Mouse (Mus musculus) heart, adult 2 months (tissue): ENCODE measurements around the gene Adgrf3. TPM values are rescaled to one million over a fixed set of nuclear protein-coding genes. Genes with fewer than 3 reads are reported as not detected.

Experiments used
- DNase-seq, 2 experiments: peaks; one replicate each; pipeline ENCODE4 v3.0.0; 2021
- H3K27ac ChIP-seq: fragments of 200-600 bp; 2 replicates; pipeline ENCODE4 v1.8.1; 2022
- H3K27me3 ChIP-seq: fragments of 200-500 bp; 2 replicates; pipeline ENCODE4 v1.6.1; 2012; ENCODE audit warnings: mild to moderate bottlenecking, low read length, inconsistent platforms, mixed read lengths; ENCODE audit not compliant: control insufficient read depth, insufficient read depth
- H3K36me3 ChIP-seq: fragments of 200-500 bp; 2 replicates; pipeline ENCODE4 v1.6.1; 2012; ENCODE audit warnings: low read length, inconsistent platforms; ENCODE audit not compliant: control insufficient read depth, insufficient read depth
- H3K4me1 ChIP-seq: fragments of 200-500 bp; 2 replicates; pipeline ENCODE4 v1.6.1; 2011; ENCODE audit warnings: low read length; ENCODE audit not compliant: control insufficient read depth, insufficient read depth
- H3K4me3 ChIP-seq: fragments of 200-600 bp; 2 replicates; pipeline ENCODE4 v1.8.1; 2022
- H3K79me2 ChIP-seq: fragments of 200-500 bp; replicated peaks from 2 replicates; pipeline ENCODE4 v1.6.1; 2012; ENCODE audit warnings: mild to moderate bottlenecking, inconsistent platforms, low read length, moderate library complexity, mixed read lengths; ENCODE audit not compliant: control insufficient read depth, insufficient read depth
- H3K9ac ChIP-seq: fragments of 200-500 bp; 2 replicates; pipeline ENCODE4 v1.6.1; 2012; ENCODE audit warnings: low read depth, mild to moderate bottlenecking, control low read depth, inconsistent platforms, low read length, mixed read lengths
- CTCF ChIP-seq: fragments of 200-600 bp; IDR thresholded peaks from 2 replicates; pipeline ENCODE4 v1.8.1; 2022; ENCODE audit warnings: antibody characterized with exemption, mild to moderate bottlenecking, moderate library complexity
- EP300 ChIP-seq: fragments of 200-500 bp; IDR thresholded peaks from 2 replicates; pipeline ENCODE4 v1.6.1; 2011; ENCODE audit warnings: low read depth, low read length, control low read depth; ENCODE audit not compliant: insufficient read depth
- POLR2A ChIP-seq: fragments of 200-500 bp; IDR thresholded peaks from 2 replicates; pipeline ENCODE4 v1.6.1; 2011; ENCODE audit warnings: mild to moderate bottlenecking, low read depth, low read length, control low read depth; ENCODE audit not compliant: insufficient read depth
- WGBS: fragments of 180-500 bp; shearing (Covaris S2); methylation state at CpG from one replicate; pipeline ENCODE4 v1.1.7; 2018; 5-methylcytosine and 5-hydroxymethylcytosine counted together
- intact Hi-C: fragments of 180-260 bp; cut with DNase I; formaldehyde crosslinking; loops from one replicate; pipeline ENCODE4 v1.15.1; 2025
- long read RNA-seq: library from polyadenylated mRNA; stranded (forward); transcript quantifications from one replicate; pipeline ENCODE4 v2.0.0, GENCODE M21; 2021
- polyA plus RNA-seq: library from polyadenylated mRNA; depleted of rRNA; stranded (reverse); fragments of >200 nt; gene quantifications from 2 replicates; pipeline ENCODE4 v1.2.3, GENCODE M21; 2012; rRNA removed
- total RNA-seq, 2 experiments: library from RNA; stranded (reverse); gene quantifications; 2 replicates each; pipeline ENCODE4 v1.2.3; 2021

Adgrf3 gene
- total RNA-seq (under 1 TPM in 1 of 2 experiments, not detected in 1; 0.20 TPM), polyA plus RNA-seq (0.12 and 0.20 TPM in 2 replicates)
- long read RNA-seq = 0 reads

GRCm38 (mm10) chr5:30205493-30205892, at the start of gene Adgrf3:
Gene Adgrf3 (minus strand): TSS chr5:30205722.
- no peak within 1 kb of the TSS for H3K4me3 ChIP-seq
- 24% methylated on average over 5 of the region's 5 CpGs for WGBS
- no peaks in the 10 kb centered on the region for H3K27me3 ChIP-seq
- H3K36me3 ChIP-seq = peaks cover 3% of the 10 kb centered on the region
- DNase-seq = no peak
- H3K27ac ChIP-seq = no peak within 1 kb of the TSS
- intact Hi-C loops = no loop called here
- H3K9ac ChIP-seq = no peak within 1 kb of the TSS
- H3K79me2 ChIP-seq = no peaks in the 10 kb centered on the region
- H3K4me1 ChIP-seq = peaks cover 4% of the 10 kb centered on the region; the same call in 1 of the 2 replicates
- TF ChIP-seq POLR2A (no peak), EP300 (no peak), CTCF (no peak)

- intact Hi-C loops = no loop called here
- Histone ChIP-seq H3K9ac (no peak overlapping the region), H3K36me3 (no peaks in the 10 kb centered on the region), H3K4me3 (no peak overlapping the region), H3K79me2 (peaks cover 3% of the 10 kb centered on the region), H3K27ac (no peak overlapping the region), H3K4me1 (peaks cover 4% of the 10 kb centered on the region), H3K27me3 (no peaks in the 10 kb centered on the region)
- WGBS = 98% methylated on average over 1 of the region's 1 CpGs
- TF ChIP-seq CTCF (peak; percentile 45), POLR2A (no peak), EP300 (no peak)
- DNase-seq = no peak
These were observed 42.1 kb upstream of the Adgrf3 start for GRCm38 (mm10) chr5:30247666-30248065.

GRCm38 (mm10) chr5:30245861-30246416, 40.4 kb upstream of the Adgrf3 start:
- Histone ChIP-seq H3K36me3 (no peaks in the 10 kb centered on the region), H3K27me3 (no peaks in the 10 kb centered on the region), H3K79me2 (peaks cover 3% of the 10 kb centered on the region), H3K9ac (no peak overlapping the region), H3K4me1 (peaks cover 6% of the 10 kb centered on the region), H3K27ac (no peak overlapping the region), H3K4me3 (no peak overlapping the region)
- intact Hi-C loops = no loop called here
- no peak for DNase-seq
- TF ChIP-seq EP300 (no peak), CTCF (no peak), POLR2A (no peak)
- WGBS = 76% methylated on average over 9 of the region's 9 CpGs

- Histone ChIP-seq H3K27me3 (no peaks in the 10 kb centered on the region), H3K36me3 (no peaks in the 10 kb centered on the region)
- TF ChIP-seq EP300 (no peak), CTCF (peak; percentile 67)
These were observed 38.2 kb upstream of the Adgrf3 start for GRCm38 (mm10) chr5:30243741-30244140.

GRCm38 (mm10) chr5:30242410-30242809, 36.9 kb upstream of the Adgrf3 start:
- Histone ChIP-seq H3K79me2 (peaks cover 6% of the 10 kb centered on the region), H3K36me3 (no peaks in the 10 kb centered on the region), H3K27me3 (no peaks in the 10 kb centered on the region), H3K9ac (no peak overlapping the region), H3K27ac (no peak overlapping the region), H3K4me3 (no peak overlapping the region), H3K4me1 (peaks cover 6% of the 10 kb centered on the region)
- 9% methylated on average over 1 of the region's 1 CpGs for WGBS
- TF ChIP-seq EP300 (no peak), POLR2A (no peak), CTCF (no peak)
- DNase-seq = no peak
- intact Hi-C loops = no loop called here

More at GRCm38 (mm10) chr5:30243741-30244140, 38.2 kb upstream of the Adgrf3 start:
- 32% methylated on average over 9 of the region's 9 CpGs for WGBS
- H3K4me3 ChIP-seq = no peak overlapping the region
- no peak overlapping the region for H3K27ac ChIP-seq
- H3K9ac ChIP-seq = no peak overlapping the region
- H3K79me2 ChIP-seq = peaks cover 3% of the 10 kb centered on the region
- no peak for DNase-seq
- peaks cover 6% of the 10 kb centered on the region for H3K4me1 ChIP-seq
- intact Hi-C loops = no loop called here

- TF ChIP-seq EP300 (no peak), CTCF (no peak)
- H3K79me2 ChIP-seq = peaks cover 7% of the 10 kb centered on the region
- intact Hi-C loops = no loop called here
- H3K27me3 ChIP-seq = no peaks in the 10 kb centered on the region
- 77% methylated on average over 7 of the region's 7 CpGs for WGBS
- H3K9ac ChIP-seq = no peak overlapping the region
- no peak overlapping the region for H3K4me3 ChIP-seq
- DNase-seq = no peak
- no peaks in the 10 kb centered on the region for H3K36me3 ChIP-seq
- H3K4me1 ChIP-seq = peaks cover 6% of the 10 kb centered on the region
- H3K27ac ChIP-seq = no peak overlapping the region
These were observed 35.0 kb upstream of the Adgrf3 start for GRCm38 (mm10) chr5:30240552-30240951.
